In genomic region chr8:10805405-10806151, GRCm38 (mm10) we compare ENCODE assay signal across 8 mouse cellular contexts.
DNase-seq lines count a peak whose midpoint lies in the region; ATAC-seq and TF ChIP-seq lines count a peak whose summit lies in the region.
"Had no signal": no experiment of that assay in that cellular context is flagged by ENCODE, and none has a peak within 500 bp of the region (broad histone marks: within the 10 kb centered on the region; RNA-seq: fewer than 3 reads in every experiment).

No protein-coding gene starts in this region.

- H3K4me2 ChIP-seq in embryonic facial prominence, embryonic 14.5 days (ENCODE audit: low read depth, low read length), result peak overlapping the region; percentile 28
- H3K4me2 ChIP-seq in midbrain, embryonic 14.5 days (ENCODE audit: low read length), result peak overlapping the region; percentile 41

- no peaks in the 10 kb centered on the region for H3K36me3 ChIP-seq in embryonic facial prominence, embryonic 14.5 days (ENCODE audit: control insufficient read depth, insufficient read depth, low read length)
- H3K36me3 ChIP-seq in kidney, adult 2 months (ENCODE audit: control insufficient read depth, insufficient read depth, low read length), result no peaks in the 10 kb centered on the region
- H3K36me3 ChIP-seq in midbrain, embryonic 14.5 days (ENCODE audit: control insufficient read depth, insufficient read depth, low read length), result no peaks in the 10 kb centered on the region

- no peaks in the 10 kb centered on the region for H3K9me3 ChIP-seq in embryonic facial prominence, embryonic 14.5 days (ENCODE audit: control insufficient read depth, low read length)
- H3K9me3 ChIP-seq in midbrain, embryonic 14.5 days (ENCODE audit: control insufficient read depth, low read length), result no peaks in the 10 kb centered on the region

- ATAC-seq in embryonic facial prominence, embryonic 14.5 days (ENCODE audit: low read depth), result 0 out of 2 replicates have a peak, but pooled peaks have one; percentile 30
- peak; percentile 55; the same call in 1 of the 2 replicates for ATAC-seq in midbrain, embryonic 14.5 days (ENCODE audit: low FRiP score, low TSS enrichment)
- ATAC-seq in megakaryocyte-erythroid progenitor cell, adult 5-6 weeks (replicated peaks; ENCODE audit: low FRiP score, low TSS enrichment, poor library complexity, severe bottlenecking), result no peak

- no peak for TF ChIP-seq CTCF in kidney, adult 2 months (conservative IDR thresholded peaks at IDR 0.05; ENCODE audit: insufficient read depth, insufficient read length, low read depth, low read length)
- no peak for TF ChIP-seq CTCF in left cerebral cortex, adult 2 months (IDR thresholded peaks at IDR 0.05)

- 0 out of 2 replicates have a peak overlapping the region, but pooled peaks have one; percentile 7 for H3K4me3 ChIP-seq in embryonic facial prominence, embryonic 14.5 days (ENCODE audit: low read depth, low read length)
- H3K4me3 ChIP-seq in kidney, adult 2 months (ENCODE audit: insufficient read depth, low read depth, low read length), result no peak overlapping the region
- 0 out of 2 replicates have a peak overlapping the region, but pooled peaks have one; percentile 5 for H3K4me3 ChIP-seq in midbrain, embryonic 14.5 days (replicated peaks; ENCODE audit: low read depth, low read length)
- H3K4me3 ChIP-seq in left cerebral cortex, adult 2 months, result no peak overlapping the region

- 8% methylated on average over 22 of the region's 25 CpGs for WGBS in embryonic facial prominence, embryonic 14.5 days
- WGBS in kidney, adult 2 months, result 19% methylated on average over 25 of the region's 25 CpGs
- 3% methylated on average over 21 of the region's 25 CpGs for WGBS in midbrain, embryonic 14.5 days

- intact Hi-C loops in left cerebral cortex, adult 2 months (cut with DNase I), result no loop called here

- H3K9ac ChIP-seq in embryonic facial prominence, embryonic 14.5 days (ENCODE audit: low read depth, low read length), result no peak overlapping the region
- H3K9ac ChIP-seq in midbrain, embryonic 14.5 days (replicated peaks; ENCODE audit: low read length), result peak overlapping the region; percentile 26; the same call in 1 of the 2 replicates

- H3K27ac ChIP-seq in embryonic facial prominence, embryonic 14.5 days (replicated peaks; ENCODE audit: low read depth, low read length), result no peak overlapping the region
- H3K27ac ChIP-seq in kidney, adult 2 months (ENCODE audit: insufficient read depth, low read depth, low read length), result no peak overlapping the region
- H3K27ac ChIP-seq in midbrain, embryonic 14.5 days (replicated peaks; ENCODE audit: low read depth, low read length), result peak overlapping the region; percentile 60
- H3K27ac ChIP-seq in left cerebral cortex, adult 2 months, result no peak overlapping the region

- TF ChIP-seq POLR2A in kidney, adult 2 months (IDR thresholded peaks at IDR 0.05; ENCODE audit: low read depth, low read length), result no peak

- no peaks in the 10 kb centered on the region for H3K27me3 ChIP-seq in embryonic facial prominence, embryonic 14.5 days (replicated peaks; ENCODE audit: control insufficient read depth, insufficient read depth, low read length)
- no peaks in the 10 kb centered on the region for H3K27me3 ChIP-seq in kidney, adult 2 months (replicated peaks; ENCODE audit: control insufficient read depth, insufficient read depth, low read length)
- H3K27me3 ChIP-seq in midbrain, embryonic 14.5 days (ENCODE audit: control insufficient read depth, insufficient read depth, low read length), result no peaks in the 10 kb centered on the region

- no peaks in the 10 kb centered on the region for H3K4me1 ChIP-seq in embryonic facial prominence, embryonic 14.5 days (ENCODE audit: control insufficient read depth, insufficient read depth, low read length)
- H3K4me1 ChIP-seq in kidney, adult 2 months (ENCODE audit: control insufficient read depth, insufficient read depth, low read length), result no peaks in the 10 kb centered on the region
- peaks cover 22% of the 10 kb centered on the region for H3K4me1 ChIP-seq in midbrain, embryonic 14.5 days (ENCODE audit: control insufficient read depth, insufficient read depth, low read length)

- DNase-seq in embryo, embryonic 10.5 days (ENCODE audit: low spot score), result peak; percentile 80
- DNase-seq in embryonic facial prominence, embryonic 14.5 days (ENCODE audit: low spot score), result peak; percentile 47
- peak; percentile 60 for DNase-seq in kidney, adult 2 months
- DNase-seq in midbrain, embryonic 14.5 days, result peak; percentile 75
- no peak for DNase-seq in left cerebral cortex, adult 2 months (ENCODE audit: extremely low spot score in 1 of 2, low spot score in 2 of 2)
- no peak for DNase-seq in gastrocnemius, postnatal 10 days
- DNase-seq: gastrocnemius, postnatal 25 days had no signal

Comparison
In these comparisons a context has a peak if more than half of its experiments do, and no peak if none do; other contexts are left out.
1. DNase-seq: peak in embryo, embryonic 10.5 days (single experiment), embryonic facial prominence, embryonic 14.5 days (single experiment), kidney, adult 2 months (single experiment) and midbrain, embryonic 14.5 days (single experiment); none in left cerebral cortex, adult 2 months (0 of 2) and gastrocnemius, postnatal 10 days (single experiment).
2. H3K4me3 ChIP-seq: peak in embryonic facial prominence, embryonic 14.5 days (single experiment) and midbrain, embryonic 14.5 days (single experiment); none in kidney, adult 2 months (single experiment) and left cerebral cortex, adult 2 months (single experiment).